Mouse (Mus musculus): ENCODE measurements around the gene Tert. TPM values are rescaled to one million over a fixed set of nuclear protein-coding genes. Genes with fewer than 3 reads are reported as not detected.

Gene Tert
- polyA plus RNA-seq (2017; shearing (Covaris generic)): 1 to 10 TPM; 2.6 to 5.8 TPM

DNA sequence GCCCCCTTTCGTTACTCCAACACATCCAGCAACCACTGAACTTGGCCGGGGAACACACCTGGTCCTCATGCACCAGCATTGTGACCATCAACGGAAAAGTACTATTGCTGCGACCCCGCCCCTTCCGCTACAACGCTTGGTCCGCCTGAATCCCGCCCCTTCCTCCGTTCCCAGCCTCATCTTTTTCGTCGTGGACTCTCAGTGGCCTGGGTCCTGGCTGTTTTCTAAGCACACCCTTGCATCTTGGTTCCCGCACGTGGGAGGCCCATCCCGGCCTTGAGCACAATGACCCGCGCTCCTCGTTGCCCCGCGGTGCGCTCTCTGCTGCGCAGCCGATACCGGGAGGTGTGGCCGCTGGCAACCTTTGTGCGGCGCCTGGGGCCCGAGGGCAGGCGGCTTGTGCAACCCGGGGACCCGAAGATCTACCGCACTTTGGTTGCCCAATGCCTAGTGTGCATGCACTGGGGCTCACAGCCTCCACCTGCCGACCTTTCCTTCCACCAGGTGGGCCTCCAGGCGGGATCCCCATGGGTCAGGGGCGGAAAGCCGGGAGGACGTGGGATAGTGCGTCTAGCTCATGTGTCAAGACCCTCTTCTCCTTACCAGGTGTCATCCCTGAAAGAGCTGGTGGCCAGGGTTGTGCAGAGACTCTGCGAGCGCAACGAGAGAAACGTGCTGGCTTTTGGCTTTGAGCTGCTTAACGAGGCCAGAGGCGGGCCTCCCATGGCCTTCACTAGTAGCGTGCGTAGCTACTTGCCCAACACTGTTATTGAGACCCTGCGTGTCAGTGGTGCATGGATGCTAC, at the start of gene Tert:
Tert (plus strand) TSS at position 167 of the 805 bp plus-strand sequence.

DNA sequence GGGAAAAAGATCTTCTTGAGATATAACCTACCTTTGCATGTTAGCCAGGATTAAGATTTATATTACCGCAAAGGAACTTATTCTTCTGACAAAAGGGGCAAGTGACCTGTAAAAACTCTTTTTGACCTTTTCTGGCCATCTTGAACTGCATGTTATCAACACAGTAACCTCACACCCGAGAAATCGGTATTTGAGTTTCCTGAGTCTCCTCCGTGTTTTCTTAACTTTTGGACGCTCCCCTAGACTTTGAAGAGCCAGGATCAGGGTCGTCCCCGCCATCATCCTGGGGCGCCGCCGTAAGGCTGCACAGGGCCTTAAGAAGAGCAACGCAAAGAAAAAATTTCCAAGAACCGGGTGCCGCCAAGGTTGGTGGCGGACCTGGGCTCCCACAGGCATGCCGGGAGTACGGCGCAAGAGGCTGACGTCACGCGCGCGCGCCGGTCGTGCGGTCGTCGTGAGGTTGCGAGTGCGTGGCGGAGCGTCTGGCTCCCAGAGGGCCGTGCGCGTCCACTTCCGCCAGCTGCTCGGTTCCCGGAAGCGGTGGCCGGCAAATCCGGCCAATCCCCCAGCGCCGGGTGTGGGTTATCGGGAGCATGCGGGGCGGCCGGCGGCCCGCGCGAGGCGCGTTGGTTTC, 23.1 kb upstream of the Tert start, which contains the start of gene Clptm1l:
Clptm1l (plus strand) TSS at position 485 of the 634 bp plus-strand sequence.

DNA sequence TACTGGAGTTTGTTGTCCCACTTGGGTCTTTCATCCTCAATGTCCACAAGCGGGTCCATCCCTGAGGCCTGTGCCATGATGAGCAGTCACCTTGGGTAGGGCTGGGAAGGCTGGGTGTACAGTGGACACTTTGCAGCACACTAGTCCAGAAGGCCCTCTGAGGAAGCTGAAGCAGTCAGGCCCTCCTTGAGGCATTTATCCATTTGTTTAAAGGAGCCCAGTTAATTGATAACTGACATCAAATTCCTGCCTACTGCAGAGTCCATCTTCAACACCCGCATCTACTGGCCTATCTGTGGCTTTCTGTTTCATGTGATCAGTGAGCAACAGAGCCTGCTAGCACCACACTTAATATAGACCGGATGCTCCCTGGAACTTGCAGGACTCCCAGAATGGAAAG, 51.1 kb downstream of the Tert start, which contains the start of gene Slc6a18:
Slc6a18 (minus strand) TSS at position 171 of the 400 bp plus-strand sequence.

Other genes starting within 250 kb of the Tert start
- gene Lpcat1, start 159.7 kb upstream of the Tert start, polyA plus RNA-seq (2017; shearing (Covaris generic)): 10 to 100 TPM; 56.1 to 57.6 TPM
- gene Slc6a3, start 90.2 kb upstream of the Tert start, polyA plus RNA-seq (2017; shearing (Covaris generic)): under 1 TPM in 1 of 2 experiments, not detected in 1; 0.09 TPM
- gene Clptm1l, start 22.9 kb upstream of the Tert start, polyA plus RNA-seq (2017; shearing (Covaris generic)): 100 to 1,000 TPM; 217 to 219 TPM
- not detected for gene Slc6a18, start 51.1 kb downstream of the Tert start, polyA plus RNA-seq (2017; shearing (Covaris generic))
- under 1 TPM in 1 of 2 experiments, not detected in 1; 0.50 TPM for gene Slc6a19, start 78.0 kb downstream of the Tert start, polyA plus RNA-seq (2017; shearing (Covaris generic))
- gene Slc12a7, start 106.2 kb downstream of the Tert start, polyA plus RNA-seq (2017; shearing (Covaris generic)): 10 to 100 TPM; 59.4 to 59.5 TPM
- gene Nkd2, start 220.7 kb downstream of the Tert start, polyA plus RNA-seq (2017; shearing (Covaris generic)): under 1 TPM; 0.16 to 0.41 TPM